In genomic region chr2:15096514-15097090, GRCm38 (mm10) we compare ENCODE assay signal across 12 mouse cellular contexts. TPM values are rescaled to one million over a fixed set of nuclear protein-coding genes. Genes with fewer than 3 reads are reported as not detected.
DNase-seq lines count a peak whose midpoint lies in the region; ATAC-seq and TF ChIP-seq lines count a peak whose summit lies in the region.
"Had no signal": no experiment of that assay in that cellular context is flagged by ENCODE, and none has a peak within 500 bp of the region (broad histone marks: within the 10 kb centered on the region; RNA-seq: fewer than 3 reads in every experiment).

No protein-coding gene starts in this region.

- H3K4me1 ChIP-seq in kidney, adult 2 months (ENCODE audit: control insufficient read depth, insufficient read depth, low read length), result no peaks in the 10 kb centered on the region
- no peaks in the 10 kb centered on the region for H3K4me1 ChIP-seq in kidney, embryonic 15.5 days
- no peaks in the 10 kb centered on the region for H3K4me1 ChIP-seq in E14TG2a.4 (replicated peaks; ENCODE audit: low read depth, low read length)
- H3K4me1 ChIP-seq: embryonic facial prominence, embryonic 13.5 days; neural tube, embryonic 12.5 days had no signal

- no peak for ATAC-seq in kidney, embryonic 15.5 days (replicated peaks; ENCODE audit: low FRiP score)
- peak; percentile 72 for ATAC-seq in common myeloid progenitor, adult 5-6 weeks (replicated peaks; ENCODE audit: low read depth, poor library complexity, severe bottlenecking)

- no peak overlapping the region for H3K4me2 ChIP-seq in kidney, embryonic 15.5 days
- H3K4me2 ChIP-seq: embryonic facial prominence, embryonic 13.5 days; neural tube, embryonic 12.5 days had no signal

- no peak for TF ChIP-seq POLR2A in kidney, adult 2 months (IDR thresholded peaks at IDR 0.05; ENCODE audit: low read depth, low read length)

- H3K4me3 ChIP-seq in kidney, adult 2 months (ENCODE audit: insufficient read depth, low read depth, low read length), result no peak overlapping the region
- no peak overlapping the region for H3K4me3 ChIP-seq in kidney, embryonic 15.5 days (replicated peaks)
- H3K4me3 ChIP-seq in E14TG2a.4 (replicated peaks; ENCODE audit: low read length), result no peak overlapping the region
- H3K4me3 ChIP-seq: embryonic facial prominence, embryonic 13.5 days; neural tube, embryonic 12.5 days had no signal

- no peaks in the 10 kb centered on the region for H3K36me3 ChIP-seq in kidney, adult 2 months (ENCODE audit: control insufficient read depth, insufficient read depth, low read length)
- H3K36me3 ChIP-seq in kidney, embryonic 15.5 days, result no peaks in the 10 kb centered on the region
- no peaks in the 10 kb centered on the region for H3K36me3 ChIP-seq in E14TG2a.4 (ENCODE audit: insufficient read depth, low read length)
- H3K36me3 ChIP-seq: embryonic facial prominence, embryonic 13.5 days; neural tube, embryonic 12.5 days had no signal

- no peak overlapping the region for H3K27ac ChIP-seq in kidney, adult 2 months (ENCODE audit: insufficient read depth, low read depth, low read length)
- no peak overlapping the region for H3K27ac ChIP-seq in kidney, embryonic 15.5 days
- H3K27ac ChIP-seq: embryonic facial prominence, embryonic 13.5 days; macrophage; neural tube, embryonic 12.5 days had no signal

- H3K9ac ChIP-seq in kidney, embryonic 15.5 days, result no peak overlapping the region
- H3K9ac ChIP-seq: embryonic facial prominence, embryonic 13.5 days; neural tube, embryonic 12.5 days had no signal

- H3K27me3 ChIP-seq in kidney, adult 2 months (replicated peaks; ENCODE audit: control insufficient read depth, insufficient read depth, low read length), result no peaks in the 10 kb centered on the region
- H3K27me3 ChIP-seq in kidney, embryonic 15.5 days, result no peaks in the 10 kb centered on the region
- no peaks in the 10 kb centered on the region for H3K27me3 ChIP-seq in E14TG2a.4 (ENCODE audit: insufficient read depth, low read length)
- H3K27me3 ChIP-seq: embryonic facial prominence, embryonic 13.5 days; neural tube, embryonic 12.5 days had no signal

- 46% methylated on average over 3 of the region's 3 CpGs for WGBS in kidney, adult 2 months
- WGBS in kidney, embryonic 15.5 days, result 60% methylated on average over 3 of the region's 3 CpGs

- peak; percentile 5 for DNase-seq in kidney, adult 2 months
- DNase-seq in 416B (ENCODE audit: low read depth), result peak; percentile 62
- DNase-seq in gastrocnemius, postnatal 4 days (ENCODE audit: low spot score in 2 of 2), result no peak
- no peak for DNase-seq in urinary bladder, adult 18-20 months (ENCODE audit: low spot score in 2 of 2)
- DNase-seq: gastrocnemius, postnatal 10 days; left cerebral cortex, postnatal 4 days had no signal

- TF ChIP-seq CTCF in kidney, adult 2 months (conservative IDR thresholded peaks at IDR 0.05; ENCODE audit: insufficient read depth, insufficient read length, low read depth, low read length), result no peak
- TF ChIP-seq CTCF in E14TG2a.4 (conservative IDR thresholded peaks at IDR 0.05; ENCODE audit: low read length), result 0 out of 2 replicates have a peak, but pooled peaks have one; percentile 9

- no peaks in the 10 kb centered on the region for H3K9me3 ChIP-seq in kidney, embryonic 15.5 days (replicated peaks)
- H3K9me3 ChIP-seq in E14TG2a.4 (ENCODE audit: low read length), result no peaks in the 10 kb centered on the region
- H3K9me3 ChIP-seq: embryonic facial prominence, embryonic 13.5 days; neural tube, embryonic 12.5 days had no signal

RNA-seq across cellular contexts. Expression of gene Nsun6, which starts 41.7 kb away (rescaled TPM):
- 1.4 and 3.8 TPM in 2 replicates for polyA plus RNA-seq in kidney, adult 2 months (2012; rRNA removed)
- 12.0 and 12.3 TPM in 2 replicates for polyA plus RNA-seq in kidney, embryonic 15.5 days (2015; fragmentation: Nextera tagmentation; extraction: Ambion mirVana)
- total RNA-seq in common myeloid progenitor, adult 5-6 weeks (2017), result 21.6 and 23.5 TPM in 2 replicates
- total RNA-seq in gastrocnemius, postnatal 4 days (2021), result 1 to 10 TPM; 5.6 to 6.9 TPM

RNA-seq across cellular contexts. Expression of gene Arl5b, which starts 47.4 kb away (rescaled TPM):
- 4.3 and 5.8 TPM in 2 replicates for polyA plus RNA-seq in kidney, adult 2 months (2012; rRNA removed)
- polyA plus RNA-seq in kidney, embryonic 15.5 days (2015; fragmentation: Nextera tagmentation; extraction: Ambion mirVana), result 30.8 and 31.5 TPM in 2 replicates
- 17.7 and 24.9 TPM in 2 replicates for total RNA-seq in common myeloid progenitor, adult 5-6 weeks (2017)
- 10 to 100 TPM; 23.4 to 27.4 TPM for total RNA-seq in gastrocnemius, postnatal 4 days (2021)

Comparison
In these comparisons a context has a peak if more than half of its experiments do, and no peak if none do; other contexts are left out.
1. DNase-seq: peak in kidney, adult 2 months (single experiment) and 416B (single experiment); none in gastrocnemius, postnatal 4 days (0 of 2) and urinary bladder, adult 18-20 months (0 of 2).